Mouse (Mus musculus) spleen, adult 2 months (tissue): ENCODE data around the gene Rnf5. TPM values are rescaled to one million over a fixed set of nuclear protein-coding genes. Genes with fewer than 3 reads are reported as not detected.

Experiments used
- DNase-seq, 2 experiments: peaks; one replicate each; pipeline versions ENCODE4 v3.0.0 to v3.0.0-alpha.2; 2012 to 2021; ENCODE audit warnings: low spot score in 2 of 2, low read depth in 1 of 2
- H3K27ac ChIP-seq: fragments of 200-500 bp; 2 replicates; pipeline ENCODE4 v1.5.1; 2012; ENCODE audit warnings: low read length, inconsistent platforms; ENCODE audit not compliant: insufficient read depth
- H3K27me3 ChIP-seq: fragments of 200-500 bp; 2 replicates; pipeline ENCODE4 v1.6.1; 2012; ENCODE audit warnings: mild to moderate bottlenecking, moderate library complexity, low read length, inconsistent platforms; ENCODE audit not compliant: control insufficient read depth, insufficient read depth
- H3K36me3 ChIP-seq: fragments of 200-500 bp; 2 replicates; pipeline ENCODE4 v1.6.1; 2012; ENCODE audit warnings: mild to moderate bottlenecking, low read length, inconsistent platforms; ENCODE audit not compliant: control insufficient read depth, insufficient read depth
- H3K4me1 ChIP-seq: fragments of 200-500 bp; 2 replicates; pipeline ENCODE4 v1.6.1; 2011; ENCODE audit warnings: inconsistent platforms; ENCODE audit not compliant: control insufficient read depth, insufficient read depth, insufficient read length
- H3K4me3 ChIP-seq: fragments of 200-500 bp; 2 replicates; pipeline ENCODE4 v1.5.1; 2011; ENCODE audit warnings: mild to moderate bottlenecking, inconsistent platforms; ENCODE audit not compliant: insufficient read depth, insufficient read length; ENCODE audit errors: extremely low read depth
- CTCF ChIP-seq: fragments of 200-500 bp; IDR thresholded peaks from 2 replicates; pipeline ENCODE4 v1.5.1; 2011; ENCODE audit warnings: mild to moderate bottlenecking, inconsistent platforms; ENCODE audit not compliant: insufficient read depth, insufficient read length, insufficient replicate concordance; ENCODE audit errors: extremely low read depth
- POLR2A ChIP-seq: fragments of 200-500 bp; IDR thresholded peaks from 2 replicates; pipeline ENCODE4 v1.6.1; 2011; ENCODE audit warnings: low read depth, low read length, inconsistent platforms
- WGBS: fragments of 180-500 bp; shearing (Covaris S2); methylation state at CpG from one replicate; pipeline ENCODE4 v1.1.7; 2018; 5-methylcytosine and 5-hydroxymethylcytosine counted together
- polyA plus RNA-seq: library from polyadenylated mRNA; depleted of rRNA; stranded (reverse); fragments of >200 nt; gene quantifications from 2 replicates; pipeline ENCODE4 v1.2.3, GENCODE M21; 2012

Gene Rnf5
- polyA plus RNA-seq, 1 experiment = 54.1 TPM

DNA sequence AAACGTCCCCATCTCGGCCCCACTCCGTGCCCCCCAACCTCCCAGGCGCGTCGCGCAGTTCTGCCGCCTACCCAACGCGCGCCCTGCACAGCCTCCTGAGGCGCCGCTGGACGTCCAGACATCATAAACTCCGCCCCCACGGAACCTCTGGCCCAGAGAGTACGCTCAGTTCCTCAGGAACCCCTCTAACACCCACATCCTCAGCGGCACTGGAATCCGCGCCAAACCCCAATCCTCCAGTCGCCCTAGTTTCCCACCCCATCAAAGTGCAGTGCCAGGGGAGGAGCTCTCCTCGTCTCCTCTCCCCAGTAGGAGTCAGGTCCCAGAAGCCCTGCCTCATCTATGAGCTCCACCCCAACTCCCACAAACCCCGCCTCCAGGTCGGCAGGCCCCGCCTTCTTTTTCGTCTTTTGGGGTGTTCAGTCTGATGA lies 28.8 kb upstream of the Rnf5 start:
- DNase-seq = peak in 1 of 2 experiments; percentile 48
- Histone ChIP-seq H3K27ac (peak overlapping the region; percentile 58), H3K4me1 (peaks cover 17% of the 10 kb centered on the region), H3K4me3 (peak overlapping the region; percentile 34; the same call in 1 of the 2 replicates), H3K36me3 (no peaks in the 10 kb centered on the region), H3K27me3 (peaks cover 12% of the 10 kb centered on the region; the same call in 1 of the 2 replicates)
- no peak for TF ChIP-seq CTCF
- WGBS = 4% methylated on average over 26 of the region's 26 CpGs

DNA sequence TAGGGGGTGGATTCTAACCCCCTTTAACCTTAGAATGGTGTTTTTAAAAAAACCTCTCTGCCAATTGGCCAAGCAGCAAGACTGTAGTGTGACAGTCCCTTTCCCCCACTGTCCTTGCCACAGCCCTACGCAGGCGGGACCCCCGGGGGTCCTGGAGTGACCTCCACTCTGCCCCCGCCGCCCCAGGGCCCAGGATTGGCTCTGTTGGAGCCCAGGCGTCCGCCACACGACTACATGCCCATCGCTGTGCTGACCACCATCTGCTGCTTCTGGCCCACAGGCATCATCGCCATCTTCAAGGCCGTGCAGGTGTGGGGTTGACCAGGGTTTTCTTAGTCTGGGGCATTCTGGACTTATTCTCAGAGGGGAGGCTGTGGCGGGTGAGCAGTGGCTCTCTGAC lies 28.2 kb upstream of the Rnf5 start:
- peak overlapping the region; percentile 16; the same call in 1 of the 2 replicates for H3K4me3 ChIP-seq
- DNase-seq = no peak
- 39% methylated on average over 11 of the region's 12 CpGs for WGBS
- H3K27ac ChIP-seq = no peak overlapping the region
- no peaks in the 10 kb centered on the region for H3K36me3 ChIP-seq
- H3K27me3 ChIP-seq = peaks cover 12% of the 10 kb centered on the region; the same call in 1 of the 2 replicates
- peaks cover 19% of the 10 kb centered on the region for H3K4me1 ChIP-seq
- TF ChIP-seq POLR2A (no peak), CTCF (no peak)

DNA sequence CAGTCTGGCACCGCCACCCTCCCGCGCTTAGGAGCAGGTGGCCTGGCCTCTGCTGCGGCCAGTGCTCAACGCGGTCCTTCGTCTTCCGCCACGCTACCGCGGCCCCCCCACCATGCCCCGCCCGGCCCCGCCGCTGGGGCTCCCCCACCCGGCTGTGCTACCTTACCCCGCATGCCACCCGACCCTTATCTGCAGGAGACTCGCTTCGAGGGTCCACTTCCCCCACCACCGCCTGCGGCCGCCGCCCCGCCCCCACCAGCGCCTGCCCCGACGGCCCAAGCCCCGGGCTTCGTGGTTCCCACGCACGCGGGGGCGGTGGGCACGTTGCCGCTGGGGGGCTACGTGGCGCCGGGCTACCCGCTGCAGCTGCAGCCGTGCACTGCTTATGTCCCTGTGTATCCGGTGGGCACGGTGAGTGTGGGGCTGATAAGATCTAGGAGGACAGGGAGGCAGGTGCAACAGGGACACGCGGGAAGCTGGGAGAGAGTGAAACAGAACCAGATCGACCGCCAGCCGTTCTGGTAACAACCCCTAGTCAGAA lies 27.3 kb upstream of the Rnf5 start:
- H3K4me3 ChIP-seq = peak overlapping the region; percentile 36; the same call in 1 of the 2 replicates
- peaks cover 19% of the 10 kb centered on the region for H3K4me1 ChIP-seq
- H3K36me3 ChIP-seq = no peaks in the 10 kb centered on the region
- H3K27me3 ChIP-seq = peaks cover 12% of the 10 kb centered on the region; the same call in 1 of the 2 replicates
- no peak for DNase-seq
- TF ChIP-seq CTCF (no peak), POLR2A (no peak)
- 3% methylated on average over 48 of the region's 48 CpGs for WGBS
- H3K27ac ChIP-seq = no peak overlapping the region

DNA sequence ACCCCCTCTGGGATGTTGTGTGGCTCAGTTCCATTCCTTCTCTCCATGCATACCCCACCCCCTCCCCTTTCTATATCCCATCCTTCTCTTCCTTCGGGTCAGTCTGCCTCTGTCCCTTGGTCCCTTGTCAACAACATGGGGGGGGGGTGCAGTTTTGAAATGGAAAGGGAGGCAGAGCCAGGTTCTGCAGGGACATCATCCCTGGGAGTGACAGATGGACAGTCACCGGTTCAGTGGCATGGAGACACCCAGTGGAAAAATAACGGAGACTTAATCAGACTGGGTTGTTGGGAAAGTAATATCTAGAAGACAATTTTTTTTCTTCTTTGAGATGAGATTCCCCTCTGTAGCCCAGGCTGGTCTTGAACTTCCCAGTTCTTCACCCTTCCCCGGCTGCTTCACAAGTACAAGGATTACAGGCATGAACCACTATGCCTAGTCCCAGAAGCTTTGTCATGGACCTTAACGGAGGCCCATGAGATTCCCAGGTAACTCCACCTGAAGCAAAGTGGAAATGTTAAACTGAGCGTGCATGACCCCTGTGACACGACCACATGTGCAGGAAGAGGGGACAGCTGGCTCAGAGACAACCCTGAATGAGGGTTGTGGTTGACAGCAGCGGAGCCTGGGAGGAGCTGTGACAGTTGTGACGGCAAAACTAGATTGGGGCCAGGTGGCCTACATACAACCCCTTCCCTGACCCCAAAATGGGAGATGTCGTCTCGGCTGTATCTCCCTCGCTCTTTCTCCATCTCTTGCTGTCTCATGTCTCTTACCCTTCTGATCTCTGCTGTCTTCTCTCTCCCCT lies 26.5 kb upstream of the Rnf5 start:
- Histone ChIP-seq H3K4me3 (peak overlapping the region; percentile 23; the same call in 1 of the 2 replicates), H3K27me3 (peaks cover 12% of the 10 kb centered on the region; the same call in 1 of the 2 replicates), H3K4me1 (peaks cover 19% of the 10 kb centered on the region), H3K36me3 (no peaks in the 10 kb centered on the region), H3K27ac (peak overlapping the region; percentile 23; the same call in 1 of the 2 replicates)
- no peak for DNase-seq
- 14% methylated on average over 12 of the region's 12 CpGs for WGBS
- TF ChIP-seq CTCF = no peak
- TF ChIP-seq POLR2A = no peak

DNA sequence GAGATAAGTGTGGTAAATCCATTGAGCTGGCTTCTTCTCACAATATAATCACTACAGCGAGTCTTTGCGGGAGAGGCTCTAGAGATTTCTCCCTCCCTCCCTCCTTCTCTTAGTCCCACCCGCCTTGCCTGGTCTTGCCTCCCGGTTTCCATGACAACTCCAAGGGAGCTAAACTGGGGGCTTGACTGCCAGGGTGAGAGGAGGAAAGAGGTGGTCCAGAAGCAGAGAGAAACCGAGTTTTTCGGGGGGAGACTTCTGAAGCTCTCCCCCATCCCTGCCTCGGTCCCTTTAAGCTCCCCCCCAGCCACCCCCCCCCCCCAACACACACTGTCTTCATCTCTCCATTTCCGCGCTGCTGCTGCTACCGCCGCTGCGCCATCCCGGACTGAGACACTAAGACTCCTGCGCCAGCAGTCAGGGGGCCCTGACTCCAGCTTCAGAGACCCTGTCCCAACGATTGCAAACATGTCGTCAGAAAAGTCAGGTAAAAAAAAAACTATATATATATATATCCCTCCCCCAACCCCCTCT lies 25.8 kb upstream of the Rnf5 start, which contains the start of gene Prrt1:
TSS of gene Prrt1 (plus strand) at position 313 of the 531 bp plus-strand sequence.
- H3K4me3 ChIP-seq = peak within 1 kb of the TSS; percentile 23; the same call in 1 of the 2 replicates
- 22% methylated on average over 16 of the region's 16 CpGs for WGBS

DNA sequence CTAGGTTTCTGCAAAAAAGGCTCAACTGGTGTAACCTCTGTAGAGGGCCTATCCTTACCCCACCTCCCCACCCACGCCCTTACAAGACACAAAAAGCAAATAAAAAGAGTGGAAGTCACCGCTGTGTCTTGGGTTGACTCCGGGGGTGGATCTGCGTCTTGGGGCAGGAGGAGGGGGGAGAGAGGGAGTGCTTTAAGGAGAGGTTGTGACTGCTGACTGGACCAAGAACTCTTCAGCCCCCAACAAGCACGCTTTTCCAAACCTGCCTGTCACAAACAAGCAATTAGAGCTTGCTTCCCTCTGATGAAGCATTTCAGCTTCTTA lies 25.1 kb upstream of the Rnf5 start:
- no peak for DNase-seq
- Histone ChIP-seq H3K4me1 (peaks cover 19% of the 10 kb centered on the region), H3K27me3 (peaks cover 12% of the 10 kb centered on the region; the same call in 1 of the 2 replicates), H3K36me3 (no peaks in the 10 kb centered on the region), H3K4me3 (no peak overlapping the region), H3K27ac (no peak overlapping the region)
- WGBS = 57% methylated on average over 5 of the region's 5 CpGs
- TF ChIP-seq POLR2A (no peak), CTCF (no peak)

More for the DNA sequence above, 25.8 kb upstream of the Rnf5 start, which contains the start of gene Prrt1:
- peak within 1 kb of the TSS; percentile 23 for H3K27ac ChIP-seq
- H3K36me3 ChIP-seq = no peaks in the 10 kb centered on the region
- DNase-seq = no peak
- peaks cover 12% of the 10 kb centered on the region; the same call in 1 of the 2 replicates for H3K27me3 ChIP-seq
- TF ChIP-seq POLR2A (no peak), CTCF (no peak)
- H3K4me1 ChIP-seq = peaks cover 19% of the 10 kb centered on the region
